Mouse (Mus musculus): Measurements from ENCODE around the gene Colca2.

DNA sequence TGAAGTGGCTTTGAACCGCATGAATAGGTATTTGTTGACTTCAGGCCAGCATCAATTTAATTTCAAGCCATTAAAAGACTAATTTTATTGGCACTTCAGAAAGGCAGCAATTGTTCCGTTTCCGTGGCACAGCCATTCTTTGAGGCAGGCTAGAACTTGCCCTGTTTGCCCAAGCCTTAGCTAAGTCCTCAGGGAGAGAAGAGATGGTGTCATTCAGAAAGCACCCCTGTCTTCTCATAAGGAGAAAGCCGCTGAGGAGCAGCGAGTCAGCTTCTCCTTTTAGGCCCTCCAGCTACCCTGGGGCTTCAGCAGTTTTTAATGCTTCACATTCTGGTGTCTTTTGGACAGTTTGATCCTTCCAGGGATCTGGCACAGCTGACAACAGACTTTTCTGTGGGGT lies 9.5 kb downstream of the Colca2 start:
- TF ChIP-seq CTCF (IDR thresholded peaks at IDR 0.05) (no peak), EP300 (IDR thresholded peaks at IDR 0.05) (no peak)
